Mouse (Mus musculus) T-helper 1 cell (primary cell): ENCODE results near the gene Alg1.

Experiments
- in situ Hi-C: fragments of 300-600 bp; cut with MboI, MseI; formaldehyde crosslinking; loops from one replicate; pipeline ENCODE4 v1.15.1; 2025; ENCODE audit warnings: high pct_unique_total_duplicates

Alg1 gene

GRCm38 (mm10) chr16:5232982-5233381 lies 439 bp upstream of the Alg1 start:
- in situ Hi-C loops, result no loop called here

GRCm38 (mm10) chr16:5242355-5242754 lies 8.9 kb downstream of the Alg1 start:
- in situ Hi-C loops, result no loop called here

- in situ Hi-C loops, result no loop called here
Observed at GRCm38 (mm10) chr16:5242882-5243281, 9.5 kb downstream of the Alg1 start.

- in situ Hi-C loops, result no loop called here
Observed at GRCm38 (mm10) chr16:5244411-5244810, 11.0 kb downstream of the Alg1 start.

- in situ Hi-C loops, result loop anchor here (10.0 kb wide), 1 partner anchor 1506 kb away; the partner anchor contains the start of gene Zfp263
Observed at GRCm38 (mm10) chr16:5250891-5251290, 17.5 kb downstream of the Alg1 start.

GRCm38 (mm10) chr16:5252260-5252659 lies 18.8 kb downstream of the Alg1 start:
- in situ Hi-C loops, result loop anchor here (10.0 kb wide), 1 partner anchor 1507 kb away; the partner anchor contains the start of gene Zfp263

GRCm38 (mm10) chr16:5254346-5255025 lies 21.1 kb downstream of the Alg1 start:
- in situ Hi-C loops, result loop anchor here (10.0 kb wide), 1 partner anchor 1510 kb away; the partner anchor contains the start of gene Zfp263

GRCm38 (mm10) chr16:5255081-5255740 lies 21.8 kb downstream of the Alg1 start:
- in situ Hi-C loops, result loop anchor here (10.0 kb wide), 1 partner anchor 1510 kb away; the partner anchor contains the start of gene Zfp263

- in situ Hi-C loops, result loop anchor here (10.0 kb wide), 1 partner anchor 1511 kb away; the partner anchor contains the start of gene Zfp263
Observed at GRCm38 (mm10) chr16:5255779-5256496, 22.5 kb downstream of the Alg1 start, which contains the start of gene Eef2kmt. Eef2kmt (minus strand) TSS chr16:5255983.

GRCm38 (mm10) chr16:5263156-5263555 lies 29.7 kb downstream of the Alg1 start:
- in situ Hi-C loops, result no loop called here

GRCm38 (mm10) chr16:5263926-5264325 lies 30.5 kb downstream of the Alg1 start:
- in situ Hi-C loops, result no loop called here

GRCm38 (mm10) chr16:5271411-5272035 lies 38.1 kb downstream of the Alg1 start:
- in situ Hi-C loops, result no loop called here

GRCm38 (mm10) chr16:5272371-5272770 lies 39.0 kb downstream of the Alg1 start:
- in situ Hi-C loops, result no loop called here

GRCm38 (mm10) chr16:5279571-5280222 lies 46.3 kb downstream of the Alg1 start:
- in situ Hi-C loops, result no loop called here

- in situ Hi-C loops, result no loop called here
Observed at GRCm38 (mm10) chr16:5282686-5283085, 49.3 kb downstream of the Alg1 start.

GRCm38 (mm10) chr16:5285376-5285775 lies 52.0 kb downstream of the Alg1 start:
- in situ Hi-C loops, result no loop called here
